Mouse (Mus musculus): ENCODE data around the gene Umad1. TPM values are rescaled to one million over a fixed set of nuclear protein-coding genes. Genes with fewer than 3 reads are reported as not detected.

Umad1 gene
- polyA plus RNA-seq, 1 experiment = 14.2 TPM

- Histone ChIP-seq H3K27me3 (replicated peaks) (no peaks in the 10 kb centered on the region), H3K4me1 (peaks cover 53% of the 10 kb centered on the region), H3K36me3 (replicated peaks; ENCODE audit: low read length) (no peaks in the 10 kb centered on the region), H3K9me3 (no peaks in the 10 kb centered on the region), H3K4me3 (replicated peaks) (no peak overlapping the region)
- TF ChIP-seq GATA1 (IDR thresholded peaks at IDR 0.05; ENCODE audit: borderline replicate concordance, low read length) (no peak), FLI1 (IDR thresholded peaks at IDR 0.05; ENCODE audit: low read length) (no peak)
Measured at GRCm38 (mm10) chr6:8347154-8347553, 88.1 kb downstream of the Umad1 start.

DNA sequence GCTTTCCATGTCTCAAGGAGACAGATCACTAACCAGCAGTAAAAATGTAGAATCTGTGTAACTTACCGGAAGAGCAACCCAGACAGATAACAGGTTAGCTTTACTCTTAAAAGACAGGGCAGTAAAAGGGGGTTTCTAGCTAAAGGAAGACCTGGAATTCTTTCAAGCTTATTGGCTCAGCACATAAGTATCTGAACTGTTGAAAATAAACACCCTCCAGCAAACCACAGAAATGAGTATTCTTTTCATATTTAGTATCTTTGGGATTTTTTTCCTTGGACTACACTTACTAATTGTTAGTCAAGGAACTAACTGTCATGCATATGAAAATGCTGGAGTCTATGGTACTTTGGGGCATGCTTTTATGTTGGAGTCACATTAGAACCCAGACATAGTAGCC lies 89.3 kb downstream of the Umad1 start:
- no peak overlapping the region for H3K4me3 ChIP-seq (replicated peaks)
- no peaks in the 10 kb centered on the region for H3K9me3 ChIP-seq
- no peaks in the 10 kb centered on the region for H3K27me3 ChIP-seq (replicated peaks)
- H3K36me3 ChIP-seq (replicated peaks; ENCODE audit: low read length) = no peaks in the 10 kb centered on the region
- H3K4me1 ChIP-seq = peaks cover 50% of the 10 kb centered on the region
- TF ChIP-seq FLI1 (IDR thresholded peaks at IDR 0.05; ENCODE audit: low read length) = no peak
- no peak for TF ChIP-seq GATA1 (IDR thresholded peaks at IDR 0.05; ENCODE audit: borderline replicate concordance, low read length)

- TF ChIP-seq FLI1 (IDR thresholded peaks at IDR 0.05; ENCODE audit: low read length) = no peak
- no peak for TF ChIP-seq GATA1 (IDR thresholded peaks at IDR 0.05; ENCODE audit: borderline replicate concordance, low read length)
- H3K27me3 ChIP-seq (replicated peaks) = no peaks in the 10 kb centered on the region
- H3K9me3 ChIP-seq = no peaks in the 10 kb centered on the region
- peak overlapping the region; percentile 72 for H3K4me3 ChIP-seq (replicated peaks)
- H3K36me3 ChIP-seq (replicated peaks; ENCODE audit: low read length) = no peaks in the 10 kb centered on the region
- peaks cover 44% of the 10 kb centered on the region for H3K4me1 ChIP-seq
Measured at GRCm38 (mm10) chr6:8349060-8349670, 90.1 kb downstream of the Umad1 start.

DNA sequence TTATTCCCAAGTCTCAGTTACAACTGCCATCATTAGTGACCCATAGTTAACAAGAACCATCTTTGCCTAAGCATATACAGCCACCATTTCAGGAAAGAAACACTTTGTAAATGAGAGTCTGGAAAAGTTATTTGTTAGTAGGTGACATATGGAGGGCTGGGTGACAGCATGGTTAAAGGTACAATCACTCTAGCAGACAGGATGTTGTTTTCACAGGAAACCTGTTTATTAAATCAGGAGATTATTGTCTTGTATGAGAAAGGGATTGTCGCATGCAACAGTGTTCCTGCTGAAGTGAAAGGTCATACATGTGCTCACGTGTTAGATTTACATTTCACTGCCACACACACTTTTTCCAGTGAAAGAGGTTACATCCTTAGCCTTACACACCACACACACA lies 92.4 kb downstream of the Umad1 start:
- Histone ChIP-seq H3K4me1 (peaks cover 36% of the 10 kb centered on the region), H3K36me3 (replicated peaks; ENCODE audit: low read length) (no peaks in the 10 kb centered on the region), H3K9me3 (no peaks in the 10 kb centered on the region), H3K27me3 (replicated peaks) (no peaks in the 10 kb centered on the region), H3K4me3 (replicated peaks) (no peak overlapping the region)
- TF ChIP-seq FLI1 (IDR thresholded peaks at IDR 0.05; ENCODE audit: low read length) = no peak
- no peak for TF ChIP-seq GATA1 (IDR thresholded peaks at IDR 0.05; ENCODE audit: borderline replicate concordance, low read length)

GRCm38 (mm10) chr6:8352533-8353168 lies 93.6 kb downstream of the Umad1 start:
- peaks cover 36% of the 10 kb centered on the region for H3K4me1 ChIP-seq
- no peaks in the 10 kb centered on the region for H3K36me3 ChIP-seq (replicated peaks; ENCODE audit: low read length)
- no peaks in the 10 kb centered on the region for H3K9me3 ChIP-seq
- no peak overlapping the region for H3K4me3 ChIP-seq (replicated peaks)
- H3K27me3 ChIP-seq (replicated peaks) = no peaks in the 10 kb centered on the region
- TF ChIP-seq GATA1 (IDR thresholded peaks at IDR 0.05; ENCODE audit: borderline replicate concordance, low read length) (no peak), FLI1 (IDR thresholded peaks at IDR 0.05; ENCODE audit: low read length) (no peak)

DNA sequence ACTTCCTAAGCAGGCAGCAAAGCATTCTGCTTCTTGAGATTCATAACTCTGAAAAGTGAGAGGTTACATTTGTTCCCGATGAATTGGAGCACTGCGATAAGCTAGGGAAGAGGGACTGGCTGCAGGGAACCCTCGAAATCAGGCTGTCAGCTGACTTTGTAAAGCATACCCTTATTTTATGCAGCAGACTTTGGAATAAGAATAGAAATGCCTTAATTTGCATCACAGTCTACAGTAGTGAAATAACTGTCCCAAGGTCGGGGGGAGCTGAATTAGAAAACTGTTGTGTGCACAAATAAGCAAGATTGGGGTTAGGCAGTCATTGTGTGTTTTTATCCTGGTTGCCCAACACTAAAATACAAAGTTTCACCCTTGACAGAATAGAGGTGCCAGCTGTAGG lies 94.4 kb downstream of the Umad1 start:
- Histone ChIP-seq H3K27me3 (replicated peaks) (no peaks in the 10 kb centered on the region), H3K4me3 (replicated peaks) (no peak overlapping the region), H3K9me3 (no peaks in the 10 kb centered on the region), H3K36me3 (replicated peaks; ENCODE audit: low read length) (no peaks in the 10 kb centered on the region), H3K4me1 (peaks cover 34% of the 10 kb centered on the region)
- TF ChIP-seq FLI1 (IDR thresholded peaks at IDR 0.05; ENCODE audit: low read length) (no peak), GATA1 (IDR thresholded peaks at IDR 0.05; ENCODE audit: borderline replicate concordance, low read length) (no peak)

DNA sequence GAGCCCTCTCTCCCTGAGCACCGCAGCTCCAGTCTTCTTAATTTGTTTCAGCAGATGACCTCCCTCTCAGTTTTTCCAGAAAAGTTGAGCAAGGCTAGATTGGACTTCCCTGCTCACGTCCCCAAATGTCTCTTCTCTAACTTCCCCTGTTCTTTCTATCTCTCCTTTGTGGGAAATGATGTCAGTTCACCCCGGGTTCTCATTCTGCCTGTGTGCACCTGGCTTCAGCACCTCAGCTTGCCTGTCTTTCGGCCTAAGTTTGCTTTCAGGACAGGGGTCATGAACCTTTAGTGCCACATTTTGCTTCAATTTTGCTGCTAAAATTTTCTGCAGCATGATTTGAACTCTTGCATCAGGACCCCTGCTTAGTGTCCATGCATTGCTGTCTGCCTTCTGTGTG lies 95.8 kb downstream of the Umad1 start:
- H3K9me3 ChIP-seq = no peaks in the 10 kb centered on the region
- peaks cover 34% of the 10 kb centered on the region for H3K4me1 ChIP-seq
- no peak overlapping the region for H3K4me3 ChIP-seq (replicated peaks)
- no peaks in the 10 kb centered on the region for H3K36me3 ChIP-seq (replicated peaks; ENCODE audit: low read length)
- TF ChIP-seq GATA1 (IDR thresholded peaks at IDR 0.05; ENCODE audit: borderline replicate concordance, low read length) (no peak), FLI1 (IDR thresholded peaks at IDR 0.05; ENCODE audit: low read length) (no peak)
- no peaks in the 10 kb centered on the region for H3K27me3 ChIP-seq (replicated peaks)

DNA sequence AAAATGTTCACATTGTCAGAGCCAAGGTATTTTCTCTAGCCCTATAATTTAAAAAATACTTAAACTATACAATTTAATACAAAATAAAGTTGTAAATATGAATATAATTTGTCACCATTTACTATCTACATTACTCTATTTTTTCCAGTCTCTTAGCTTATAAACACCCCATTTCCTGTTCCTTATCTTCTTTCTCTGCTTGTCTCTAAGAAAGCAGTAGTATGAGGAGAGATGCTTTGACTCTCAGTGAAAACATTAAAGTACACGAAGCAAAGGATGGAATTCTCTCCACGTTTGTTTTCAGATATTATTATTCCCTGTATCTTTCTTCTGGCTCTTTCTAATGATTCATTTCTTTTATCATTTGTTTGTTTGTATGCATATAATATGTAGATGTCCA lies 99.1 kb downstream of the Umad1 start:
- Histone ChIP-seq H3K36me3 (replicated peaks; ENCODE audit: low read length) (no peaks in the 10 kb centered on the region), H3K27me3 (replicated peaks) (no peaks in the 10 kb centered on the region), H3K9me3 (no peaks in the 10 kb centered on the region), H3K4me1 (peaks cover 29% of the 10 kb centered on the region), H3K4me3 (replicated peaks) (no peak overlapping the region)
- TF ChIP-seq GATA1 (IDR thresholded peaks at IDR 0.05; ENCODE audit: borderline replicate concordance, low read length) (no peak), FLI1 (IDR thresholded peaks at IDR 0.05; ENCODE audit: low read length) (no peak)

DNA sequence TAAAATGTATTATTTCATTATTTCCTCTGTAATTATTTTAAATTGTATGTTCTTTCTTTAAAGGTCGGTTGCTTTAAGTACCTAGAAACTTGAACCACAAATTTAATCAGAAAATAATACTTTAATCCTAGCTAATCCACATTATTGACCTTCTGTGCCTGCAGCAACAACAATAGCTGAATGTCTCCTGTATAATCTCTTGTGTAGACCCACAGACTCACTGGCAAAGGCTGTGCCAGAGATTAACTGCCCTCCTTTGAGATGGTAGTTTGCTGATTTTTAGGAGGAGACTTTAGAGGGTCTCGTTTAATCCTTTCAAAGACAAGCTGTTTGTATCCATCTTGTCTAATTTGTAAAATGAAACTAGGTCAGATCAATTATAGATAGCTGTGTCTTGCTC lies 99.7 kb downstream of the Umad1 start:
- Histone ChIP-seq H3K27me3 (replicated peaks) (no peaks in the 10 kb centered on the region), H3K36me3 (replicated peaks; ENCODE audit: low read length) (no peaks in the 10 kb centered on the region), H3K4me1 (peaks cover 29% of the 10 kb centered on the region), H3K9me3 (no peaks in the 10 kb centered on the region), H3K4me3 (replicated peaks) (no peak overlapping the region)
- TF ChIP-seq FLI1 (IDR thresholded peaks at IDR 0.05; ENCODE audit: low read length) (no peak), GATA1 (IDR thresholded peaks at IDR 0.05; ENCODE audit: borderline replicate concordance, low read length) (no peak)

DNA sequence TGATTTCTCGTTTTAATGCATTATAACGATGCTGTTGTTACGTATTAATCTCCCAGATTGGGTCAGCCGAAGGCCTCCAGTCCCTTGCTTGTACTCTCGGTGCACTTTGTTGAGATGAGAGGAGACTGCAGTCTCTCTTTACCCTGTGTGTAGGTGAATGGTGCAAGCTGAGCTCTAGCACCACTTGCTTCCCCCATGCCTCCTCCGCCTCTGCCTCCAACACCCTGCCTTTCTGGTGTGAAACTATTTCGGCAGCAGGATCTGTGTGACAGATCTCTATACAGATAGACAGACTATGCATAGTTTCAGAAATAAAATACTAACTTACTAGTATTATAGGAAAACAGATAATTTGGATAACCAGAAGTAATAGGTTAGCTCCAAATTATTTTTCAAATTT lies 101.7 kb downstream of the Umad1 start:
- no peaks in the 10 kb centered on the region for H3K27me3 ChIP-seq (replicated peaks)
- H3K4me1 ChIP-seq = peaks cover 33% of the 10 kb centered on the region
- H3K4me3 ChIP-seq (replicated peaks) = no peak overlapping the region
- H3K9me3 ChIP-seq = 0 out of 2 replicates have a peak, but pooled peaks cover 3% of the 10 kb centered on the region
- H3K36me3 ChIP-seq (replicated peaks; ENCODE audit: low read length) = peaks cover 13% of the 10 kb centered on the region
- TF ChIP-seq GATA1 (IDR thresholded peaks at IDR 0.05; ENCODE audit: borderline replicate concordance, low read length) (no peak), FLI1 (IDR thresholded peaks at IDR 0.05; ENCODE audit: low read length) (no peak)
